Mouse (Mus musculus) cerebellum, adult 11-12 months (tissue): Measurements from ENCODE around the gene Acer1.

Source experiments
- DNase-seq: peaks from one replicate; pipeline ENCODE4 v3.0.0; 2022

Gene Acer1

DNA sequence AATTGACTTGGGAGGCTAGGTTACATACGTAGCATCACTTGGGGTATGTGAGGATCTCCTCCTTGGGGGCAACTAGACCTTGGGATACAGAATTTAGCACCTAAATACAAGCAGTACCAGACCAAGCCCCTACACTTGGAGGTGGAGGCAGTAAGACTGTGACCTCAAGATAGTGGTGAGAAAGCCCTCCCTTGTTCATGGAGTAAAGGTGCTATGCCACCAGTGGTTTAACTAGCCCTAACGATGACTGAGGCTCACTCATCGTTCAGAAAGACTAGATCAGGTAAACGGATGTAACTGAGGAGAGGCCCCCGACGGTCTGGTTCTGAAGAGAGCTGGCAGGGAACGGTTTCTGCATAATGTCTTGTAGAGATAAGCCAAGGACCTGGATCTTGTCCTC is 45.2 kb downstream of the Acer1 start:
- no peak for DNase-seq

DNA sequence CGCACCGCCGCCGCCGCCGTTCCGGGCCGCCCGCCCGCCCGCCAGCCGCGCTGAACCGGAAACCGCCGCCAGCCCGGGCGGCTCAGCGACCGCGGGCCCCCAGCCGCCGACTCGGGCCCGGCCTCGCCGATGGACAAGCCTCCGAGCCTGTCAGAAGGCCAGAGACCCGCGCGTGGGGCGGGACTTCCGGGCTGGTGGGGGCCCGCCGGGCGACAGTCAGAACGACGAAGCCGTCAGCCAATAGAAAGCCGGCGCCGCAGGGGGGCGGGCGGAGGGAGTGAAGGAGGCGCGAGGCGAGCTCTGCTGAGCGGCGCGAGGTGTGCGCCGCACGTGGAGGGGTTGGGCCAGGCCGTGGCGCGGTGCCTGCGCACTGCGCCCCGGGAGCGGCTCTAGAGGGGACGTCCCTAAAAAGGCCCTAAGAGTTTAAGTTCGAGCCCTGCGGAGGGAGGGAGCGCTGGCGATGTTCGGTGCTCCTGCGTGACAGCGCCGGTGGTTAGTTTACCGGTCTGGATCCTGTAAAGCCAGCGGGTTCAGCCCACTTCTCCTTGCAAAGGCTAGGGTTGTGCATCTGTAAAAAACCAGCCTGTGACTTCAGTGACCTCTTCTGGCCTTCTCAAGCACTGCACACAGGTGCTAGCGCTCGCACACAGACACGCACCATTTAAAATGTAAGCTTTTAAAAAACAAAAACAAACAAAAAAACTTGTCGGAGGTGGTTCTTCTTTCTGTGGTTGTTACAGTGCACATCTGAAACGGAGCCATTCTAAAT is 46.4 kb downstream of the Acer1 start, which contains the start of gene Mllt1:
Mllt1 (minus strand) TSS at position 53 of the 769 bp plus-strand sequence.
- peak; percentile 98 for DNase-seq

DNA sequence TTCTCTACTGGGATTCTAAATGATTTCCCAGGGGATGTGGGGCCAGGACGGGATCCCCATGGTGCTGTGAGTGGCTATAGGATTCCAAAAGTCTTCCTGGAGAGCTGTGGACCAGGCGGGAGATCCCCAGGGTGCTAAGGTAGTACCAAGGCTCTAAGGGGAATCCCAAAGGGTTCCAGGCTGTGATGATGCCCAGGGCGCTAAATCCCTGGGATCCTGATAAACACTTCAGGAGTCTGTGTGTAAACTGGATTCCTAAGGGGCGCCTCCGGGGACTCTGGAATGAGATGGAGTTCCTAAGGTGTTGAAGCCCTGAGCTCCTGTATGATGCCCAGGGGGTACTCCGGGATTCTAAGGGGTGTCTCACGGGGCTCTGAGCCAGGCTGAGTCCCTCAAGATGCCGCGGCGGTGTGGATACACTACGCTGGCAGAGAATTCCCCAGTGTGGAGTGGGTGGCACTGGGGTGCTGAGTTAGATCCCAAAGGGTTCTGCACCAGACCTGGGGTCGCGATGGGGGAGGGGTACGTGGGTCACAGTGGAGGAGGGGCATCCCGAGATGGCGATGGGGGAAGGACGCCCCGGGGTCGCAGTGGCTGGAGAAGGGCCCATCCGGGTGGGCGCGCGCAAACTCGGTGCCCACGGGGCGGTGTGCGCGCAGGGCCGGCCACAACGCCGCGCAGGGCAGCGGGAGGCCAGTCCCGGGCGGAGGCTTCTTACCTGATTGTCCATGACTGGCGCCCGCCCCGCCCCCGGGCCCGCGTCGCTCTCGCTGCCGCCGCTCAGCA is 47.2 kb downstream of the Acer1 start:
- peak; percentile 69 for DNase-seq

DNA sequence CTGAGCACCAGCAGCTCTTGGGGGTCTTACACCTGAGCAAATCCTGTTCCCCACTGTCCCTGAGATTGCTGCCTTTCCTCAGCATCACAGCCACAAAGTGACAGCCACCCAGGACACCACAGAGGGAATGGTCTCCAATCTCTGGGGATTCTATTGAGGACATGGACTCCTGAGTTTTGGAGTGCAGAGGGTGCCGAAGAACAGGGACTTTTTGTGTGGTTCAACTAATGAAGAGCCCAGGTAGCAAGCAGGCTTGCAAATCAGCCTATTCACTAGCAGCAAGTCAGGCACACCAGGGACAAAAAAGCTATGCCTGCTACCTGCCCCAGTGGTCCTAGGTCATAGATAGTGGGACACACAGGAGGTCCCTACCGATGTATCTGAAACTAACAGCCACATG is 48.5 kb downstream of the Acer1 start:
- no peak for DNase-seq

DNA sequence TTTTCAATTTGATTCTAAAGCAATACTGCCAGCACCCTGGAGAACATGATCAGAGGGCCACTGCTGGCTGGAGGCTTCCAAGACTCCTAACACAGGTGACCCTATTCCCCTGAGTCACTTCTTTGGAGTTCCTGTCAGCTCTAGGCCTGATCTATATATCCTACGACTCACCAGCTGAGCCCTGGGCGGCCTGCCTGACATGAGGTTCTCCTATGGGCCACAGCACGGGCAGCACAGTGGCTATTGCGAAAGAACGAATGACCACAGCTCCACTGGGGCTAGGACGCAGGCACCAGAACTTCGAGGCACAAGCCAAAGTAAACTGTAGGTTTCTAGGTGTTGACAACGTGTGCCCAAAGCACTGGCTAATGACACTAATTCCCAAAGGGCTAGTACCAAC is 51.9 kb downstream of the Acer1 start:
- DNase-seq = no peak

DNA sequence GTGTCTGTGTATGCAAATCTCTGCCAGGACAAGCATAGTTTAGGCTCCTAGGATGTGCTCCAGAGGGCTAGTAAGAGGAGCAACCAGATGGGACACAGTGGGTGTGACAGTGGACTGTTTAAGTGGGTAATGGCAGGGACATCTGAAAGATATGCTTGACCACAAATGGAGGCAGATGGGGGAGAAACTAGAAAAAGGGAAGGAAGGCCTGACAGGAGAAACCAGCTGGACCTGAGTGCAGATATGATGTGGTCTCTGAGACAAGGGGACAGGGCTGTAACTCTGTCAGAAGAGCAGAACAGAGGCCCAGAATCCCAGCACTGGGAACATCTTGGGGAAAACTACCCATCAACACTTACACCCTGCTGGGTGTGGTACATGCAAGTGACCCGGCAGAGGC is 52.4 kb downstream of the Acer1 start:
- no peak for DNase-seq

DNA sequence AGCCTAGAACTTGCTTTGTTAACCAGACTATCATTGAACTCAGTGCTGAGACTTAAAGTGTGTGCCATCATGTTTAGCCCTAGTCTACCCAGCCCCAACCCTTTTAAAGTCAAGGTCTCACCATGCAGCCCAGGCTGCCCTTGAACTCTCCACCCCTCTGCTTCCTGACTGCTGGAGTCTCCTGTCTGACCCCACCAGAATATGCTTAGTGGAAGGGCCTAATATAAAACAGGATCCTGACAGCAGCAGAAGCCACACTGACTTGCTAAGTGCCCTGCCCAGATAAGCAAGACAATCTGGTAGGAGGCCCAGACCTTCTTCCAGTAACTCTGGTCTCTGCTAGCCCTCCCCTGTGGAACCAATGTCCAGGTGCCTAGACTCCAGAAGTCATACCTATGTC is 52.8 kb downstream of the Acer1 start:
- DNase-seq = no peak

DNA sequence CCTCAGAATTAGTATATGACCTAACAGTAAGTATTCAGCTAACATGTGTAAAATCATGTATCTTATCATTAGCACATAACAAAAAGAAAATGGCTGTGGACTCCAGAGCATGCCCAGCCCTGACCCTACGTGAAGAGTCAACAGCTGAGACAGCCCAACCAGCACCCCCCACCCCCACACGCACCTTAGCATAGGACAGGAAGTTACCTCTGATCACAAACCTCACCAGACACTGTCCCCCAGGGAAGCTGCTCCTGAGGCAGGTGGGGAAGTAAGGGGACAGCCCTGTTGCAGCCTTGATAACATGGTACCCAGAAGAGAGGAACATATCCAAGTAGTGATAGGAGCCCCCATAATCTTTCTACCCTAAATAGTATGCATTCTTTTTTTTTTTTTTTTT is 55.9 kb downstream of the Acer1 start:
- no peak for DNase-seq

DNA sequence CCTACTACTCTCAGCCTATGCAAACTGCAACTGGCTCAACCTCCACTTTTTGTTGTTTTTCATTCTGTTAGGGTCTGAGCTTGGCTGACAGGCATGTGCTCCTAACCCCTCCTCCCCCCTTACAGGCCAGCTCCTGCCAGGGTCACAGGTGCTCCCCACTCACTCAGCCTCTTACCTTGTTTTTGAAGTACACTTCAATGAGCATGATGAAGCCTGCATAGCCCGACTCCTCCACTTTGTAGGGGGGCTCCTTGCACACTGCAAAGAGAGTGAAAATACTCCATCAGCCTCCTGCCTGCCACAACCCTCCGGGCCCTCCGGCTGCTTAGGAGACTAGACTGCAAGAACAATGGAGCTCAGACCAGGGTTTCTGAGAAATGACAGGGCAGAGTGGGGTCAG is 62.2 kb downstream of the Acer1 start:
- DNase-seq = no peak

DNA sequence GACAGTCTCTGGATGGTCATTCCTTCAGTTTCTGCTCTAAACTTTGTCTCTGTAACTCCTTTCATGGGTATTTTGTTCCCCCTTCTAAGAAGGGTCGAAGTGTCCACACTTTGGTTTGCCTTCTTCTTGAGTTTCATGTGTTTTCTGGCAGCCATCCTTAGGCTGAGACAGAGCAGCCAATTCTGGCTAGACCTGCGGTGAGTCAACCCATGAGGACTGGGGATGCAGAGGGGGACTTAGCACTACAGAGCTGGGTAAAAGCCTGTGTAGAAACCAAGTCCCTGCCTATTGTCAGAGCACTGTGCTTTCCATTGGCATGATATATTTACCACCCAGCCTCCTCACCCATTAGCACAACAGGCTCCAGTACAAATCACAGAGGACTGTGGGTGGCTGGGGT is 64.8 kb downstream of the Acer1 start:
- no peak for DNase-seq

DNA sequence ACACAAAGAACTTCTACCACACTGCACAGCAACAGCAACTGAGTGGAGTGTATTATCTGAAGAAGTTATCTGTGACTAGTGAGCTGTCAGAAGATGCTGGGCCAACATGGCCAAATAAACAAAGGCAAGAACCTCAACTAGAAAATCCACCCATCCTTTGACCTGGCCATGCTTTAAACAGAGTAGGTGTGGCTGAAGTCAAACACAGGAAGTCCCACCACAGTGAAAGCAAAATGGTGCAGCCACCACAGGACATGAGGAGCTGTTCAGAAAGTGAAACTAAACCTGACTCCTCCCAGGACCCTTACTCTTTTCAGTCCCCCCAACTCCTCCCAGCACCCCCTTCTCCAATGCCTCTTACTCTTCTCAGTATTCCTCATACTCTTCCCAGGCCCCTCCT is 68.5 kb downstream of the Acer1 start:
- no peak for DNase-seq

DNA sequence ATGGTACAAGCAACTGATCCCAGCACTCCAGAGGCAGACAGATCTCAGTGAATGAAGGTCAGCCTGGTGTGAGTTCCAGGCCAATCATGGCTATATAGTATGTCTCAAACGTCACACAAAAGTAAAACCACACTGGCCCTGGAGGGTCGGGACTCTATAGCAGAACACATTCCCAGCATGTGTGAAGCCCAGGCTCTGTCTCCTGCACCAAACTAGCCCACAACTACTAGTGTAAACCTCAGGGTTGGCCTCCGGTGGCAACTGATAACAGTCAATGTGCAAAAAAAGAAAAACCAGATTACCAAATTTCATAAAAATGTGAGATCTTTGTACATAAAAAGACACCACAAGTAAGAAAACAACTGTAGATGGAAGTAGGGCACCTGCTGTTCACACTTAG is 68.9 kb downstream of the Acer1 start:
- no peak for DNase-seq

DNA sequence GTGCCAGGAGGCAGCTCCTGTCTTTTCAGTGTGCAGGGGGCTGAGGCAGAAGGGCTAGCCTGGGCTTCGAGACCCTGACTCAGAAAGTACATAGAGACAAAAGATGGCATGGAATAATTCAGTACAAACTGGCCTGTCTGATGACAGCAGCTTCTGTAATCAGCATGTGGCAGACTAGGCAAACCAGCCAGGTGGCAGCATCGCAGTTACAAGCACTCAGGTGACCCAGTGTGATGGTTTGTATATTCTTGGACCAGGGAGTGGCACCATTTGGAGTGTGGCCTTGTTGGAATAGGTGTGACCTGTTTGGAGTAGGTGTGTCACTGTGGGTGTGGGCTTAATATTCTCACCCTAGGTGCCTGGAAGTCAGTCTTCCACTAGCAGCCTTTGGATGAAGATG is 72.2 kb downstream of the Acer1 start:
- peak; percentile 45 for DNase-seq

DNA sequence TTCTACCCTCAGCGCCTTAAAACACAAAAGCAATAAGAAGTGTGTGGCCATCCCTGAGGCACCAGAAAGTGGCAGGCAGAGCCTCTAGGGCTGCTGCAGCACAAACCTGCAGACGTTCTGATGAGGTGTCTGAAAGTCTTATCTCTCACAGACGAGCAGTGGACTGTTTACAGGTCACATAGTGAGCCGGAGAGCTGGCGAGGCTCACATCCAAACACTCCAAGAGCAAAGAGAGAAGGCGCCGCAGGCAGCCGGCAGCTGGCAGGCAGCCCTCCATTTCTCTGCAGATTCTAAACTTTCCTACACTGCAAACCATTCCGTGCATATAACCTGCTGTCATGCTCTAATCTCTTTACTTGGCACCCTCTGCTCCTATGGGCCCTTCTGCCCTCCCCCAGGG is 74.0 kb downstream of the Acer1 start:
- no peak for DNase-seq

DNA sequence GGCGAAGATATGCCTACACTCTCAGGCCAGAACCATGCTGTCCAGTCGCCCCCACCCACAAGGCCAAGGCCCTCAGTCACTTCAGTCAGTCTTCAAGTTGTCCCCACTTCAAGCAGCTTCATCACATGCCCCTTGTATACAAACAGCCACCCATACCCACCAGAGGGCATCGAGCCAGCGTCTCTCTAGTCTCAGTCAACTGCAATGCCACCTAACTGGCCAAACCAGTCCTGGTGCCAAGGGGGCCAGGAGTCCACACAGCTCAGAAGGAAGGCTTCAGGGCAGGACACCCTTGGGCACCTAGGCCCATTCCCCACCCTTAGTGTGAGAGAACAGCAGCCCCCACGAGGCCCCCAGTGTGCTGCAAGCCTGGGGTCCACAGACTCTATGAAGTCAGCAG is 74.8 kb downstream of the Acer1 start:
- DNase-seq = no peak

DNA sequence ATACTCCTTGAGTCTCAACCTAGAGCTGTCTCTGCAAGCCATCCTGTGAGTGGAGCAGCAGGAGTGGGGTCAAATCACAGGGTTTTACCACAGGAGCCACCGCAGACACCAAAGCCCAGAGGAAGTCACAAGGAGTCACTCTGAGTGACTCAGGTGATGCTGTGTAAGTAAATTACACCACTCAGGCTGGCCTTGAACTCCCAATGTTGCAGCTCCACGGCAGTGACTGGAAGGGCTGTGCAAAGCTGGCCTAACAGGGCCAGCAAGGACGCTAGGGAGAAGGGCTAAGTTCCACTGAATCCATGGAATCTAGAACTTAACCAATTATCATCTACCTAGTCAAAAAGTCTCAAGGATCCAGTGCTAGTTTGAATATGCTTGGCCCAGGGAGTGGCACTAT is 75.8 kb downstream of the Acer1 start:
- DNase-seq = no peak
